Mouse (Mus musculus): ENCODE results near the gene Ddx54. TPM values are rescaled to one million over a fixed set of nuclear protein-coding genes. Genes with fewer than 3 reads are reported as not detected.
A peak's percentile ranks its signal among the peaks of the same experiment; 100 is the strongest.

Ddx54 gene
- polyA plus RNA-seq, 1 experiment from 2014 or later = 37.8 TPM

DNA sequence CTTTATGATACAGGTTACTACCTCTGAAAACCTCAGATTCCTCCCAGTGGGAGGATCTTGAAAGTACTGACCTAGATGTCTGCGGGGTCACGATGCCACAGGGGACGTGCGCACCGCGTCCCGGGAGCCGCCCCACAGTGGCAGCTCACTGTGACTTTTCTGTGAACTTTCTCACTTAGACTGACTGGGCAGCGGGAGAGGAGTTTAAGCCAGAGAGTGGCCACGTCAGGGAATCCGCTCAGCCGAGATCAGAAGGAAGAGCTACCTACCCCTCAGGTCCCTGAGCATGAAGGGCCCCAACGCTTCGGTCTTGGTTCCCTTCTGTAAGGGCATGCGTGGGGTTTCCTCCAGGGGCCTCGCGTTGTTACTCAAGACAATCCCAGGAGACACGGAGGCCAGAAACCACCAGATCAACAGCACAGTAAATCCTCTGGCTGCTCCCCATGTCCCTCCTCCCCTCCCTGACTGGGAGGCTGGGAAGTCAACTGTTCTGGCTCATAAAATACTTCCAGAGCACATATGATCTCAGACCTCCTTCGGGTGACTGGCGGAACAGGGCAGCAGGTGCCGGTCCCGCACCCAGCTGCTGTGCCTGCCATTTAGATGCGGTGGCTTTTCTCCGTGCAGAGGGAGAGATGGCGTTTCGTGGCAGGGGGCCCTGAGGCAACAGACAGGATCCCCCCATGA is 33.2 kb upstream of the Ddx54 start:
- no peaks in the 10 kb centered on the region for H3K9me3 ChIP-seq (ENCODE audit: control insufficient read depth, low read length)
- H3K36me3 ChIP-seq (ENCODE audit: control insufficient read depth, insufficient read depth, low read length) = peaks cover 11% of the 10 kb centered on the region
- no peak for ATAC-seq (ENCODE audit: low read depth)
- H3K4me2 ChIP-seq (ENCODE audit: low read depth, low read length) = peak overlapping the region; percentile 16
- no peak overlapping the region for H3K4me3 ChIP-seq (ENCODE audit: low read length)
- WGBS = 53% methylated on average over 26 of the region's 26 CpGs
- H3K27me3 ChIP-seq (ENCODE audit: control insufficient read depth, insufficient read depth, low read depth, low read length) = no peaks in the 10 kb centered on the region
- H3K4me1 ChIP-seq (replicated peaks; ENCODE audit: control insufficient read depth, insufficient read depth, low read length) = peaks cover 22% of the 10 kb centered on the region
- H3K27ac ChIP-seq (ENCODE audit: low read length) = peak overlapping the region; percentile 38
- H3K9ac ChIP-seq (ENCODE audit: low read length) = 0 out of 2 replicates have a peak overlapping the region, but pooled peaks have one; percentile 23

DNA sequence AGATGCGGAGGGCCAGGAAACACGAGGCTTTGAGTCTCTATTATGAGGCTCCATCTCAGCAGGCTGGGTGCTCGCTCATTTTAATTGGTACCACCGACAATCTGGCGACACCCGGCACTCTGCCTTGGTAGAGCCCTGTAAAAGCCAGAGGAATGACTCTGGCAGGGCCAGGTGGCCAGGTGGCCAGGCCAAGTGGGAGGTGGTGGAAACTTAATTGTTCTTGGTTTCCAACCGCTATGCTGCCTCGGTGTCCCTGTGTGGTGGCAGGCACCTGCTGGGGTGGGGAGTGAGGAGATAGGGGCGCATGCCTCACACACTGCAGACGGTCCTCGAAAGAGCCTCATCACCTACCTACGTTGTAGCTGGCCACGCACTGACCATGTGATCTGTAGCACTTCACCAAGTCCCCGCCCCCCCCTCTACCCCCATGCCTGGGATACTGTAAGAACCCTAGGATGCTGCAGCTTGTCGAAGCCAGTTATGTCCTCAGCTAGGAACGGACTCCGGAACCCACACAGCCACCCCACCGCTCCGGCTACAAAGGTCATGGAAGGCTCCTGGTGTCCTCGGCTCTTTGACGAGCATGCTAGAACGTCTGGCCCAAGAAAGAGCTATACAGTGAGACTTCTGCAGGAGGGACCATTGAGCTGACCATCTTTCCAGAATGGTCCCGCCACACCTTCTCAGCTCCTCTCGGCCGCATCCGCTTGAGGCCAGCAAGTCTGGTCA is 32.5 kb upstream of the Ddx54 start:
- no peak for ATAC-seq (ENCODE audit: low read depth)
- Histone ChIP-seq H3K27me3 (ENCODE audit: control insufficient read depth, insufficient read depth, low read depth, low read length) (no peaks in the 10 kb centered on the region), H3K27ac (ENCODE audit: low read length) (no peak overlapping the region), H3K9me3 (ENCODE audit: control insufficient read depth, low read length) (no peaks in the 10 kb centered on the region), H3K9ac (ENCODE audit: low read length) (no peak overlapping the region), H3K4me1 (replicated peaks; ENCODE audit: control insufficient read depth, insufficient read depth, low read length) (peaks cover 22% of the 10 kb centered on the region), H3K4me2 (ENCODE audit: low read depth, low read length) (no peak overlapping the region), H3K36me3 (ENCODE audit: control insufficient read depth, insufficient read depth, low read length) (peaks cover 16% of the 10 kb centered on the region), H3K4me3 (ENCODE audit: low read length) (no peak overlapping the region)
- WGBS = 89% methylated on average over 26 of the region's 26 CpGs

DNA sequence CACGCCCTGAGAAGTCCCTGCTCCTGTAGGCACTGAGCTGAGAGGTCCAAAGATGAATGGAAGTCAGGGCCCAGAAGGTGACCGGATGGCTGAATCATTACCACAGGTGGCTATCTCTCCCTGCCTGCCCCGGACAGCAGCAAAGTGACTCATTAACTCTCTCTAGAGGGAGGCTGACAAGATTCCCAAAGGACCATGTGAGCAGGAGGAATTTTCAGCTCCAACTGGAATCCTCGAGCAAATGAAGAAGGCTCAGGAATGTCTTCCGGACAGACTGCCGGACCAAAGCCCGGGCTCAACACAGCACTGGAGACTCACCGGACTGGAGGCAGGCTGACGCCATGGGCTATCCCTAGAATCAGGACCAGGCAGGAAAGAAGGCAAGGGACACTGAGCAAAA is 30.5 kb upstream of the Ddx54 start:
- Histone ChIP-seq H3K4me1 (replicated peaks; ENCODE audit: control insufficient read depth, insufficient read depth, low read length) (peaks cover 32% of the 10 kb centered on the region), H3K4me3 (ENCODE audit: low read length) (no peak overlapping the region), H3K9me3 (ENCODE audit: control insufficient read depth, low read length) (no peaks in the 10 kb centered on the region), H3K27me3 (ENCODE audit: control insufficient read depth, insufficient read depth, low read depth, low read length) (no peaks in the 10 kb centered on the region), H3K27ac (ENCODE audit: low read length) (no peak overlapping the region), H3K4me2 (ENCODE audit: low read depth, low read length) (no peak overlapping the region), H3K36me3 (ENCODE audit: control insufficient read depth, insufficient read depth, low read length) (peaks cover 17% of the 10 kb centered on the region), H3K9ac (ENCODE audit: low read length) (no peak overlapping the region)
- WGBS = 71% methylated on average over 9 of the region's 9 CpGs
- no peak for ATAC-seq (ENCODE audit: low read depth)

DNA sequence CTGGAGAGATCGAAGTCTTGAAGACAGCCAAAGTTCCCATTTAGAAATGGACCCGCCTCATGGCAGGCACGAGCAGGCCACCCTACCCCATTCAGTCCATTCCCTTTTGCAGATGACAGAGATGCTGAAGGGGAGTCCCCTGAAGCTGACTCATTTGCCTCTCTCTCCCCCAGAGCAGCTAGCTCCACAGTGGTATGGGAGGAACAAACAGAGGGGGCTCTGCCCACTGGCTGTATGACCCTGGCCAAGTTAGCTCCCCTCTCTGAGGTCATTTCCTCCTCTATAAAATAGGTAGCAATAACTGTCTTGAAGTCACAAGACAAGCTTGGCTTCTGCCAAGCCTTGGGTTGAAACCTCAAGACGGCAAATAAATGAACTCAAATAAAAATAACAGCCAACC is 29.0 kb upstream of the Ddx54 start:
- H3K4me3 ChIP-seq (ENCODE audit: low read length) = no peak overlapping the region
- peaks cover 33% of the 10 kb centered on the region for H3K4me1 ChIP-seq (replicated peaks; ENCODE audit: control insufficient read depth, insufficient read depth, low read length)
- H3K4me2 ChIP-seq (ENCODE audit: low read depth, low read length) = no peak overlapping the region
- H3K27me3 ChIP-seq (ENCODE audit: control insufficient read depth, insufficient read depth, low read depth, low read length) = no peaks in the 10 kb centered on the region
- no peak overlapping the region for H3K9ac ChIP-seq (ENCODE audit: low read length)
- no peaks in the 10 kb centered on the region for H3K9me3 ChIP-seq (ENCODE audit: control insufficient read depth, low read length)
- H3K27ac ChIP-seq (ENCODE audit: low read length) = no peak overlapping the region
- no peak for ATAC-seq (ENCODE audit: low read depth)
- H3K36me3 ChIP-seq (ENCODE audit: control insufficient read depth, insufficient read depth, low read length) = peaks cover 17% of the 10 kb centered on the region
- 84% methylated on average over 4 of the region's 4 CpGs for WGBS

DNA sequence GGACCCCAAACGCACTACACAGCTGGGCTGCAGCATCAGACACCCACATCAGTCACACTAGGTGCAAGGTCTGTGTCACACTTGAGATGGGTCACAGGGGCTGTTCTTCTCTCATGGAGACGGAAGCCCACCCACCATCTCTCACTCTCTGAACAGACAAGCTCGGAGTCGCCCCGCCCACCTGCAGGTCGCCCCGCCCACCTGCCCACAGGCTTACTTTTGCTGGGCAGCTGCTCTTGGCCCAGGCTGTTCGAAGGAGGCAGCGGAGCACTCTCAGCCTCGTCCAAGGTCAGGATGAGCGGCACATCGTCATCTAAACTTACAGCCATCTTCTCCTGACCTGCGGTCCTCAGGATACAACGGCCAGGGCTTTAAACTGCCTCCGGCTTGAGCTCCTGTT is 27.6 kb upstream of the Ddx54 start:
- Histone ChIP-seq H3K4me2 (ENCODE audit: low read depth, low read length) (no peak overlapping the region), H3K27me3 (ENCODE audit: control insufficient read depth, insufficient read depth, low read depth, low read length) (no peaks in the 10 kb centered on the region), H3K4me1 (replicated peaks; ENCODE audit: control insufficient read depth, insufficient read depth, low read length) (peaks cover 22% of the 10 kb centered on the region), H3K9ac (ENCODE audit: low read length) (no peak overlapping the region), H3K4me3 (ENCODE audit: low read length) (no peak overlapping the region), H3K27ac (ENCODE audit: low read length) (no peak overlapping the region), H3K9me3 (ENCODE audit: control insufficient read depth, low read length) (no peaks in the 10 kb centered on the region), H3K36me3 (ENCODE audit: control insufficient read depth, insufficient read depth, low read length) (peaks cover 17% of the 10 kb centered on the region)
- no peak for ATAC-seq (ENCODE audit: low read depth)
- WGBS = 50% methylated on average over 15 of the region's 15 CpGs

DNA sequence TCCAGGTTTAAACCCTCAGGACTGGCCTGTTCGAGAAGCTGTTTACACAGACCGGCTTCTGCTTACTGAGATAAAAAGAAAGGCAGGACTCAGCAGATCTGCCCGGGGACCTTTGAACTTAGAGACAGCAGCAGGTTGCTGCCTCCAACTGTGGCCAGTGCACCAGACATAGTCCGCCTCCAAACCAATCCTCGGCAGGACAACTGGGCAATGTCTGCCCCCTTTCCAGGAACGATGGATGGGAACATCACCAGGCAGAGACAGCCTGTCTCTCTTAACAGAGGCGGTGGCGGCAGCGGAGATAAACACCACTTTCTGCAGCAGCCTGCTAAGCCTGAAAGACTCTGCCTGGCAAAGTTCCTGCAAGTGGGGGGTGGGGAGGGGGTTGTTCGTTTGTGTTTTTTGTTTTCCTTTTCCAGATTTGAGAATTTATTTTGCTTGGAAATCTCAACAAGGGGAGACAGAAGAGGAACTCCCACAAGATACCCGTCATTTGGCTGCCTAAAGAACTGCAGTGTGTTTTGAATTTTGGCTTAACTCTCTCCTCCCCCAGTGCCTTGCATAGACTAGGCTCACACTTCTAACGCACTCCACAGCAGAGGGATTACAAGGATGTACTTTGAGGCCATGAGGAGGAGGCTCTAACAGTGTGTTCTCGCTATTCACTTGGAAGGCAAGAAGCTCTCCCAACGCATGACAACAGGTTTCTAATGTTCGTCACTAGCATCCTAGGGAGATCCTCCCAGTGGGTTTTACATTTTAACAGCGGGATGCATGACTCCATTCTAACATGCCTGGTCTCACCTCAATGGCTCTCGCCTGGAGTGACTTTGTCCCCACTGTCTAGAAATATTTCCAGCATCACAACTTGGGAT is 25.6 kb upstream of the Ddx54 start:
- Histone ChIP-seq H3K9me3 (ENCODE audit: control insufficient read depth, low read length) (no peaks in the 10 kb centered on the region; the same call in 1 of the 2 replicates), H3K4me3 (ENCODE audit: low read length) (peak overlapping the region; percentile 91), H3K27ac (ENCODE audit: low read length) (peak overlapping the region; percentile 31), H3K4me2 (ENCODE audit: low read depth, low read length) (peak overlapping the region; percentile 95), H3K4me1 (replicated peaks; ENCODE audit: control insufficient read depth, insufficient read depth, low read length) (peaks cover 22% of the 10 kb centered on the region), H3K9ac (ENCODE audit: low read length) (peak overlapping the region; percentile 87), H3K36me3 (ENCODE audit: control insufficient read depth, insufficient read depth, low read length) (peaks cover 17% of the 10 kb centered on the region), H3K27me3 (ENCODE audit: control insufficient read depth, insufficient read depth, low read depth, low read length) (no peaks in the 10 kb centered on the region)
- WGBS = 9% methylated on average over 17 of the region's 17 CpGs
- no peak for ATAC-seq (ENCODE audit: low read depth)

DNA sequence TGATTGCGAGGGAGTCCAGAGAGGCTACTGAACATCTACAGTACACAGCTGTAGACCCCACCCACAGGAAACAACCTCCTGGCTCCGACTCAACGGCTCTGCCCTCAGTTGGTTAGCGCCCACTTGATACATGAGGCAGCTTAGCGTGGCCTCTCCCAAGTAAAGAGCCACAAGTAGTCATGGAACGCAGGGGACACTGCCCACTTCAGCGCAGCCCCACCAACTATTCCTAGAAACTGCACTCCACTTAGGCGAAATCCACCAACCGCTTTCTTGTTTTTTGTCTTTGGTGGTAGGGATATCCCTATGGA is 25.0 kb upstream of the Ddx54 start:
- Histone ChIP-seq H3K9me3 (ENCODE audit: control insufficient read depth, low read length) (no peaks in the 10 kb centered on the region; the same call in 1 of the 2 replicates), H3K4me2 (ENCODE audit: low read depth, low read length) (peak overlapping the region; percentile 95), H3K27me3 (ENCODE audit: control insufficient read depth, insufficient read depth, low read depth, low read length) (no peaks in the 10 kb centered on the region), H3K4me3 (ENCODE audit: low read length) (peak overlapping the region; percentile 91), H3K9ac (ENCODE audit: low read length) (peak overlapping the region; percentile 87), H3K27ac (ENCODE audit: low read length) (peak overlapping the region; percentile 31), H3K36me3 (ENCODE audit: control insufficient read depth, insufficient read depth, low read length) (peaks cover 17% of the 10 kb centered on the region), H3K4me1 (replicated peaks; ENCODE audit: control insufficient read depth, insufficient read depth, low read length) (peaks cover 22% of the 10 kb centered on the region)
- ATAC-seq (ENCODE audit: low read depth) = no peak
- WGBS = 11% methylated on average over 9 of the region's 9 CpGs

DNA sequence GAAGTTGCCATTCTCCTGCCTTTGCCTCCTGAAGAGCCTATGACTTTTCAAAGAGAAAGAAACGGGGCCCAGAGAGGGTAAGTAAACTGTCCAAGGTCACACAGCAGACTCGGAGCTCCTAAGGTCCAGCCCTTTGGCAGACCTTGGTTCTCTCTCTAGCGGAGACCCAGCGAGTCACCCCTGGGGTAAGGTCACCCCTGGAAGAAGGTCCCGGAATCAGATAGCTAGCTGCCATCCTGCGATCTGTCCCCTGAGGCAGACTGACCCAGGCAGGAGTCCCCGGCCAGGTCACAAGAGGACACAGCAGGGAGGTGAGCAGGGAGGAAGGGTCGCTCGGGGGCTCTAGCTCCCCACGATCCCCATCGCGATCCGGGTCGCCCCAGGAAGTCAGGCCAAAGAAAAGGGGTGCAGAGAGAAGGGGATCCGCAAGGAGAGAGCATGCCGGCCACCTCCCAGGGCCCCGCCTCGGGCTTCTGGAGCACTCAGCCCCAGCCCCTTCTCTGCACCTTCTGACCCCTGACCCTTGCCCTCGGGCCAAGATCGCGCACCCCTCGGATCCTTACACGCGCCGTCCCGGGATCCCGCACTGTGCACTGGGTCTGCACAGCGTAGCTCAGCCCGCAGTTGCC is 24.5 kb upstream of the Ddx54 start:
- ATAC-seq (ENCODE audit: low read depth) = peak; percentile 0; the same call in 1 of the 2 replicates
- Histone ChIP-seq H3K4me3 (ENCODE audit: low read length) (peak overlapping the region; percentile 91), H3K9me3 (ENCODE audit: control insufficient read depth, low read length) (no peaks in the 10 kb centered on the region; the same call in 1 of the 2 replicates), H3K27ac (ENCODE audit: low read length) (peak overlapping the region; percentile 62), H3K27me3 (ENCODE audit: control insufficient read depth, insufficient read depth, low read depth, low read length) (no peaks in the 10 kb centered on the region), H3K4me2 (ENCODE audit: low read depth, low read length) (peak overlapping the region; percentile 95), H3K4me1 (replicated peaks; ENCODE audit: control insufficient read depth, insufficient read depth, low read length) (peaks cover 22% of the 10 kb centered on the region), H3K36me3 (ENCODE audit: control insufficient read depth, insufficient read depth, low read length) (peaks cover 14% of the 10 kb centered on the region), H3K9ac (ENCODE audit: low read length) (peak overlapping the region; percentile 87)
- WGBS = under 1% methylated on average over 29 of the region's 29 CpGs
